Mouse (Mus musculus): Measurements from ENCODE around the gene Inip.

DNA sequence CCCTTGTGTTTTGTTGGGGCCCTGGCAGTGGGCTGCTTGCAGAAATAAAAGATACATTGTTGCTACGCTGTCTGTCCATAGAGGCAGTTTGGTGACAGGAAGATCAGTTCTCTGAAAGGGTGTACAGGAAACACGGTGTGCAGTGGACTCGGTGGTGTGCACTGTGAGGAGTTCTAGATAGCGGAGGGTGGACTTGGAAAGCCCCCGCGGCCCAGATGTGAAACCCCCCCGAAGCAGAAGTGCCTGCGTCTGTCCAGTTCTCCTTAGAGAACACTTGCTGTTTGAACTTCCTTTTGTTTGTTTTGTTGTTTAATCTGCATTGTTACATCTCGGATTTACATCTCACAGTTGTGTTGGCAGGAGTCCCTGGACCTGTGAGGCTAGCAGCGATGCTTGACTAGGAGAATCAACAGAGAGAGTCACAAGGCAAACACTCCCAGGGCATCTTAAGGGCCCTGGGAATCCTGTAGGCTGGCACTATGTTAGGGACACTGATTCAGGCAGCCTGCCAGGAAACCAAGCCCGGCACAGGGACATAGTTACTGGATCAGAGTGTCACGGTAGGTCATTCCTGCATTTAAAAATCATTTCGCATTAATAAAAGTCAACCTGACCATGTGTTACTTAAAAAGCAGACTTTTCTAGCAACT is 47.8 kb downstream of the Inip start:
- no peak for TF ChIP-seq CTCF (conservative IDR thresholded peaks at IDR 0.05; ENCODE audit: low read length)
- TF ChIP-seq NANOG (IDR thresholded peaks at IDR 0.05; ENCODE audit: borderline replicate concordance, low read length), result no peak
